Mouse (Mus musculus) heart, embryonic 16.5 days (tissue): ENCODE measurements at regions not wholly inside any gene's neighbourhood (a gene's known extent, or its start where the extent isn't known, plus 50 kb on each side); places are given as distances from the start of the nearest gene placed in this dataset.

Experiments used
- ATAC-seq: fragments of 200-750 bp; cut with Nextera tagmentation; replicated peaks from 2 replicates; pipeline ENCODE4 v1.8.0; 2017; ENCODE audit warnings: moderate number of reproducible peaks; ENCODE audit not compliant: insufficient read depth, low FRiP score; ENCODE audit errors: extremely low read depth
- H3K27ac ChIP-seq: fragments of 300-500 bp; sonication (generic); 2 replicates; pipeline ENCODE4 v1.5.1; 2014; ENCODE audit warnings: mild to moderate bottlenecking, low read length, control low read depth, moderate library complexity
- H3K27me3 ChIP-seq: fragments of 300-500 bp; sonication (generic); 2 replicates; pipeline ENCODE4 v1.6.1; 2014; ENCODE audit warnings: low read length, mixed read lengths; ENCODE audit not compliant: control insufficient read depth, insufficient read depth
- H3K36me3 ChIP-seq: fragments of 300-500 bp; sonication (generic); 2 replicates; pipeline ENCODE4 v1.6.1; 2014; ENCODE audit not compliant: control insufficient read depth, insufficient read depth
- H3K4me1 ChIP-seq: fragments of 300-500 bp; sonication (generic); 2 replicates; pipeline ENCODE4 v1.6.1; 2014; ENCODE audit warnings: low read length, mixed read lengths; ENCODE audit not compliant: control insufficient read depth, insufficient read depth
- H3K4me2 ChIP-seq: fragments of 300-500 bp; sonication (generic); 2 replicates; pipeline ENCODE4 v1.6.1; 2014; ENCODE audit warnings: low read depth, mild to moderate bottlenecking, control low read depth, low read length
- H3K4me3 ChIP-seq: fragments of 300-500 bp; sonication (generic); 2 replicates; pipeline ENCODE4 v1.5.1; 2014; ENCODE audit warnings: mild to moderate bottlenecking, control low read depth, low read length
- H3K9ac ChIP-seq: fragments of 300-500 bp; sonication (generic); 2 replicates; pipeline ENCODE4 v1.6.1; 2014; ENCODE audit warnings: low read length, control low read depth
- H3K9me3 ChIP-seq: fragments of 300-500 bp; sonication (generic); replicated peaks from 2 replicates; pipeline ENCODE4 v1.6.1; 2016; ENCODE audit warnings: low read length; ENCODE audit not compliant: control insufficient read depth
- WGBS: fragments of 180-500 bp; shearing (Covaris S2); extraction: QIAGEN DNeasy Blood & Tissue Kit; methylation state at CpG from one replicate; pipeline ENCODE4 v1.1.7; 2014; 5-methylcytosine and 5-hydroxymethylcytosine counted together

DNA sequence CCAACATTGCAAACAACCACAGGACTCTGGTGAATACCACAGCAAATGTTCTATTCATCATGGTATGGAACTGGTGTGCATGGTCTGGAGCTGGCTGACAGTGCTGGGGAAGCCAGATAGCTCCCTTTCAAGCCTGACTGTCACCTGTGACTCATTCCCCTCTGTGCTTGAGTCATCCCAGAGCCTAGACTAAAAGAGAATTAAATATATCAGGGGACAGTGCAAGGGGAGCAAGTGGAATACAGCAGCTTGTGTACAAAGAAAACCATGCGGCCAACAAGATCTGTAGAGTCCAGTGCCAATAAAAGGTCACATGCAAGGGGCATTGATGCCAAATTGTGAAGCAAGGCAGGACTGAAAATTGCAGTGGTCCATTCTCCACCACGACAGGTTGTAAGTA is 117.7 kb downstream of the Pah start:
- Histone ChIP-seq H3K9ac (no peak overlapping the region), H3K4me1 (no peaks in the 10 kb centered on the region), H3K4me3 (no peak overlapping the region), H3K27me3 (no peaks in the 10 kb centered on the region), H3K27ac (no peak overlapping the region), H3K9me3 (no peaks in the 10 kb centered on the region), H3K4me2 (no peak overlapping the region), H3K36me3 (no peaks in the 10 kb centered on the region)
- 74% methylated on average over 2 of the region's 2 CpGs for WGBS
- no peak for ATAC-seq

DNA sequence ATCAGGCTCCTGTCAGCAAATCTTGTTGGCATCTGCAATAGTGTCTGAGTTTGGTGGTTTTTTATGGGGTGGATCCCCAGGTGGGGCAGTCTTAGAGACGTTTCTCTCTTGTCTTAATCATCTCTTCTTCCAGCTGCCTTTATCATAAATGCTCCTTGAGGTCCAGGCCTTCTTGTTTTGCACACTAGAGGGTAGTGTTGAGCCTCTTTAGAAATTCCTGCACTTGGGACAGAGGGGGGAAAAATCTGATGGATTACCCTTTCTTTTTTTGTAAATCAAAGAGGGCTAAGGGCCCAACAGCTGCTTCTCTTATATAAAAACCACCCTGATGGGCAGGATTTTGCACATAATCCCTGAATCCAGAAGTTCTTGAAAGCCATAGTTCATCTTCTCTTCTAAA is 127.5 kb downstream of the Pah start:
- ATAC-seq, result no peak
- 11% methylated on average over 1 of the region's 1 CpGs for WGBS
- H3K27ac ChIP-seq, result no peak overlapping the region

DNA sequence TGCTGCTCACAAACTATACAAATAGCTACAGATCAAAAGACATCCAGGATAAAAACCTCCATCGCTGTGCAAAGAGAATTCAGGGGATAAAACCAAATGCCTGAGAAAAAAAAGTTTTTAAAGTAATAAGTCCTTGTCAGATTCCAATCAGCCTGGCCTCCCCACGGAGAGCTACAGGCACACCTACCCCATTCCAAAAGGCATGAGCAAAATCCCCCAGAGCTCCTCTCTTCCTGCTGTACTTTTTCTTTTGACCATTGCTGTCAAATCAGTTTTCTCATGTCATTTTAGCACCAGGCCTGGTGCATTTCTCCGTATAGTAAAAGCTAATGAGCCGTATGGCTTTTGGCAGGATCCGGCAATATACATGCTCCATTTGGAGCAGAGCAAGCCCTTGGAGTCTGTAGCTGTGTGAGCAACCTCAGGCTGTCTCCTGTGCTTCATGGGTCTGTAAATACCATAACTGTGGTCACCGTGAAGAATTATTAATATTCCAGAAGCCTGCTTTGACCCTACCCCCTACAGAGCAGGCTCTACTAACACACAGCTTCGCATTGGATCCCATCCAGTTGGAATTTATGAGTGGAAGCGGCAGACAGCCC is 130.6 kb downstream of the Pah start:
- H3K27me3 ChIP-seq, result no peaks in the 10 kb centered on the region
- no peaks in the 10 kb centered on the region for H3K36me3 ChIP-seq
- no peak for ATAC-seq
- H3K9ac ChIP-seq, result no peak overlapping the region
- no peak overlapping the region for H3K27ac ChIP-seq
- no peaks in the 10 kb centered on the region for H3K9me3 ChIP-seq
- no peaks in the 10 kb centered on the region for H3K4me1 ChIP-seq
- H3K4me3 ChIP-seq, result no peak overlapping the region
- H3K4me2 ChIP-seq, result no peak overlapping the region
- 70% methylated on average over 8 of the region's 8 CpGs for WGBS

More for the DNA sequence above, 127.5 kb downstream of the Pah start:
- Histone ChIP-seq H3K36me3 (no peaks in the 10 kb centered on the region), H3K4me2 (no peak overlapping the region), H3K4me3 (no peak overlapping the region), H3K9me3 (no peaks in the 10 kb centered on the region), H3K4me1 (no peaks in the 10 kb centered on the region), H3K27me3 (no peaks in the 10 kb centered on the region), H3K9ac (no peak overlapping the region)

DNA sequence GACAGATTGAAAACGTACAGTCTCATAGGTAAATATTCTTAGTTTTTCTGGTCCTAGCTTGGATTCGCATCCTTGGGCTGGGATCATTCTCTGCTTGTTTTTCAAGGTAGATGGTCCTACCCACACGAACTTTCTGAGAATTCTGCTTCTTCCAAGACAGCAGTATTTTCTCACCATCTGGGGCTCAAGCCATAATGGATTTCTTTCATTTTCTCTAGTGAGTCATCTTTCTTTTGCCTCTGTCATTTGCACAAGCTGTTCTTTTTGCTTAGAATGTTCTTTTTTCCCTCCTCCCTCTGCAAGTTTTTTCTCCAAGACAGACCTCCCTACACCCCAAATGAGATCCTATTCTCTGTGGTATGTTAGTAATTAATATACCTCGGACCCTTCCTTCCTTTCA is 132.5 kb downstream of the Pah start:
- ATAC-seq, result no peak
- Histone ChIP-seq H3K4me2 (no peak overlapping the region), H3K4me3 (no peak overlapping the region), H3K36me3 (no peaks in the 10 kb centered on the region), H3K9me3 (no peaks in the 10 kb centered on the region), H3K4me1 (no peaks in the 10 kb centered on the region), H3K9ac (no peak overlapping the region), H3K27ac (no peak overlapping the region), H3K27me3 (no peaks in the 10 kb centered on the region)
- 77% methylated on average over 4 of the region's 4 CpGs for WGBS

DNA sequence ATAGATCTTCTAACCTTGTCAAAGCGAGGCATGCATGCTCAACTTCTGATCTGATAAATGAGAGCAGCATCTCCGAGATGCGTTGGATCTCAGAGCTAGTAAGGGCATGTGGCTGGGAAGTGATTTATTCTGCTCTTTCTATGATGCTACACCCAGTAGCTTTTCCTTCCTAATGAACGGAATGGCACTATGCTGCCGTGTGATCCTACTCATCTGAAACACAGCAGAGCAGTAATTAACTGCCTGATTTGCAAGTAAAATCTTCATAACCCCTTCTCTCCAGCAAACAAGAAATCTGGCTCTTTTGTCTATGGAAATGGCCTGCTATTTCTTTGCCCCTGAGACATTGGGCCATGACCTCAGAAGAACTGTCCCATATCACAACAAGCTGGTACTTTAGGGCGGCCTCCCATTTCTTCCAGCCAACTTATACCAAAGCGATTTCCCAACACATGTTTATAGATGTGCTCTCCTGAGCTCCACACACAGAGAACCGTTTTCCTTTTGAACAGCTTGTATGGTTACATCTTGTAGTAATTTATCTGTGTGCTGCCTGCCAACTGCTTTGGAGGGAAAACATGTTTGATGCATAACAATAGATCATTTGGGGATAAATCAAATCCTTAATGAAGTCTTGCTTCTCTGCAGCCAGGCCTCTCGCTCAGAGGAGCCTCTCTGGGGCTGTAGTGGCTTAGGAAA is 144.6 kb downstream of the Pah start:
- no peak overlapping the region for H3K9ac ChIP-seq
- no peaks in the 10 kb centered on the region for H3K4me1 ChIP-seq
- H3K9me3 ChIP-seq, result no peaks in the 10 kb centered on the region
- no peak overlapping the region for H3K4me3 ChIP-seq
- ATAC-seq, result no peak
- no peak overlapping the region for H3K4me2 ChIP-seq
- H3K27ac ChIP-seq, result no peak overlapping the region
- no peaks in the 10 kb centered on the region for H3K36me3 ChIP-seq
- H3K27me3 ChIP-seq, result no peaks in the 10 kb centered on the region
- 76% methylated on average over 9 of the region's 9 CpGs for whole genome bisulfite sequencing

DNA sequence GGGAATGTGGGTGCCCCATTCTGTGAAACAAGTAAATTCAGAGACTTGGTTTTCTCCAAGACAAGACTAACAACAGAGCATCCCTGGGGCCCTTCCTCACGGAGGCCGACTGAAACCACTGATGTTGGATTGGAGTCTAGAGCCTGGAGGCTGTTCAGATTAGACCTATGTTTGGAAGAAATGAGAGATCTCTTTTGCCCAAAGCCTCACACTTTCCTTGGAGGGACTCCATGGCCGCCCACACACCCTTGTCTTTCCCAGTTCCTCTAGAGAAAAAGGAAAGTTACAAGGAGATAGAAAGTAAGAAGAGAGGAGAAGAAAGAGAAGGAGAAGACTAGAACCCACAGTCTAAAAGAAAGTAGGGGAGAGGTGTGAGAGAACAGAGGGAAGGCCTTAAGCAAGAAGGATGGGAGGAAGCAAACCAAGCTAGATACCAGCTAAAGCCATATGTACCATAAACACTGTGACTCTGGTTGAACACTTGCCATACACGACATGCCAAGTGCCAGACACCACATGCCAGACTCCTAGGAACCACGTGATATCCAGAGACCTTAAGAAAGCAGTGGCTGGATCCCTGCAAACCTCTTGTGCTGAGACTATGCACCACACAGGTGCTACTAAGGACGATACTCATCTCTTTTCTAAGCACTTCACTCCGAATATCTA is 145.3 kb downstream of the Pah start:
- H3K4me3 ChIP-seq, result no peak overlapping the region
- no peak overlapping the region for H3K9ac ChIP-seq
- 64% methylated on average over 7 of the region's 7 CpGs for WGBS
- H3K36me3 ChIP-seq, result no peaks in the 10 kb centered on the region
- ATAC-seq, result no peak
- H3K4me2 ChIP-seq, result no peak overlapping the region
- H3K27ac ChIP-seq, result no peak overlapping the region
- H3K9me3 ChIP-seq, result no peaks in the 10 kb centered on the region
- H3K4me1 ChIP-seq, result no peaks in the 10 kb centered on the region
- no peaks in the 10 kb centered on the region for H3K27me3 ChIP-seq

DNA sequence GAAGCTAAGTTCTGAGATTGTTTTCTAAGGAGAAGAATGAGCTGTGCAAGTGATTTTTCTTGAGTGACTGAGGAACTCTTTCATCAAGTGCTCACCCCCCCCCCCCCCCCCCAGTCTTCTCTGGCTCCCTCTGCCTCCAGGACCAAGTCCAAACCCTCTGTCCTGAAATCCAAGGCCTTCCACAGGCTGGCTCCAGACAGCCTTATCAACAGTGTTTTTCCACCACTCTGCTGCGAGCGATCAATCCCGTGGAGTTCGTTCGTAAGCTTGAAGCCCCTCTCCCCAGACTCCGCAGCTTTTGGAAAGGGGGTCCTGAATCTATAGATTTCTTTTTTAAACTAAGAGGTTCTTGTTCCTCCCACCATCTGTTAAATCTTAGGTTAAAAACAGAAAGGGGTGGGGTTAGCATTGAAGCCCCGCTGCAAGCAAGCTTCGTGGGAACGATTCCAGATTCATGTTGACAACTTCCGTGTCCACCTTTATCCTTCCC is 146.1 kb downstream of the Pah start:
- Histone ChIP-seq H3K4me2 (peak overlapping the region; percentile 44), H3K9ac (no peak overlapping the region), H3K27ac (peak overlapping the region; percentile 27; the same call in 1 of the 2 replicates), H3K27me3 (no peaks in the 10 kb centered on the region), H3K36me3 (no peaks in the 10 kb centered on the region), H3K4me3 (peak overlapping the region; percentile 19; the same call in 1 of the 2 replicates), H3K4me1 (no peaks in the 10 kb centered on the region), H3K9me3 (no peaks in the 10 kb centered on the region)
- no peak for ATAC-seq
- 50% methylated on average over 10 of the region's 10 CpGs for WGBS

DNA sequence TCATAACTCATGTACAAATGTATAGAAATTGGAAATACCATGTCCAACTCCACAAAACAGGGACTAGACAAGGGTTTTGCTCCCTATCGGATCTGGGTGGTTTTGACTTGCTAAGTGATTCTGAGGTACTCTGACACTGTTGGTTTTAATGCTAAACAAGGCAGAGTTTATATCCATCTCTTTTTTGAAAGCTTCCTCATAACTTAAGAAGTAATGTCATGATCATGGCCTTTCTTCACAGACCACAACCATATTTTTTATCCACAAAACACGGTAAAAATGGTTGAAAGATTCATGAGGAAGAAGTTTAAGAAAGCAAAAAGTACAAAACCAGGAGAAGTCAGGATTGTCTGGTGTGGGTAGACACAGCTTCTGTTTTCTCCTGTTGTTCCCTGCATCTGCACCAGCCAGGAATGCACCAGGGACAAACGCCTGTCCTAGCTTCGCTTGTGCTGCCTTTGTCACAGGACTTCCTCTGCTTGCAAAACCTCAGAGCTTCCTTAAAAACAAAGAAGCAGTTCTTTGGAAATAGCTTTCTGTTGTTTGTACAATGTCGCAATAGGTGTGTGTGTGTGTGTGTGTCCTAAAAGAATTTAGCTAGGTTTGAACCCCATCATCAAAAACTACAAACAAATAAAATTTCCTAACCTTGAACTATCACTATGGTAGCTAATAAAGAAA is 153.3 kb downstream of the Pah start:
- no peaks in the 10 kb centered on the region for H3K4me1 ChIP-seq
- H3K9ac ChIP-seq, result no peak overlapping the region
- H3K27me3 ChIP-seq, result no peaks in the 10 kb centered on the region
- H3K4me2 ChIP-seq, result no peak overlapping the region
- H3K27ac ChIP-seq, result no peak overlapping the region
- no peaks in the 10 kb centered on the region for H3K36me3 ChIP-seq
- no peak overlapping the region for H3K4me3 ChIP-seq
- no peaks in the 10 kb centered on the region for H3K9me3 ChIP-seq
- WGBS, result 56% methylated on average over 5 of the region's 5 CpGs
- no peak for ATAC-seq
